Mouse (Mus musculus) kidney, postnatal 0 days (tissue): ENCODE measurements around the gene Dus2. TPM values are rescaled to one million over a fixed set of nuclear protein-coding genes. Genes with fewer than 3 reads are reported as not detected.

ENCODE experiments used
- ATAC-seq: fragments of 200-750 bp; cut with Nextera tagmentation; replicated peaks from 2 replicates; pipeline ENCODE4 v1.8.0; 2017; ENCODE audit warnings: low read depth, moderate number of reproducible peaks, moderate TSS enrichment, moderate library complexity; ENCODE audit not compliant: low FRiP score
- DNase-seq: peaks from one replicate; pipeline ENCODE4 v3.0.0-alpha.2; 2016; ENCODE audit warnings: low spot score
- H3K27ac ChIP-seq: fragments of 300-500 bp; sonication (generic); 2 replicates; pipeline ENCODE4 v1.5.1; 2014; ENCODE audit warnings: mild to moderate bottlenecking
- H3K27me3 ChIP-seq: fragments of 300-500 bp; sonication (generic); 2 replicates; pipeline ENCODE4 v1.6.1; 2014; ENCODE audit warnings: low read length, mixed read lengths; ENCODE audit not compliant: insufficient read depth
- H3K36me3 ChIP-seq: fragments of 300-500 bp; sonication (generic); 2 replicates; pipeline ENCODE4 v1.6.1; 2014; ENCODE audit warnings: low read length, mixed read lengths; ENCODE audit not compliant: insufficient read depth
- H3K4me1 ChIP-seq: fragments of 300-500 bp; sonication (generic); replicated peaks from 2 replicates; pipeline ENCODE4 v1.6.1; 2014; ENCODE audit warnings: antibody characterized with exemption, low read length, mixed read lengths; ENCODE audit not compliant: insufficient read depth
- H3K4me2 ChIP-seq: fragments of 300-500 bp; sonication (generic); 2 replicates; pipeline ENCODE4 v1.6.1; 2014; ENCODE audit warnings: mild to moderate bottlenecking, low read length, moderate library complexity, mixed read lengths
- H3K4me3 ChIP-seq: fragments of 300-500 bp; sonication (generic); replicated peaks from 2 replicates; pipeline ENCODE4 v1.5.1; 2014; ENCODE audit warnings: low read depth, low read length
- H3K9ac ChIP-seq: fragments of 300-500 bp; sonication (generic); 2 replicates; pipeline ENCODE4 v1.6.1; 2014; ENCODE audit warnings: low read depth, low read length
- H3K9me3 ChIP-seq: fragments of 300-500 bp; sonication (generic); replicated peaks from 2 replicates; pipeline ENCODE4 v1.6.1; 2016; ENCODE audit warnings: low read length, inconsistent platforms, mixed read lengths
- CTCF ChIP-seq: IDR thresholded peaks from 2 replicates; pipeline ENCODE4 v1.5.1; 2016; ENCODE audit warnings: antibody characterized with exemption, low read depth, mild to moderate bottlenecking, moderate library complexity
- WGBS: fragments of 180-500 bp; shearing (Covaris S2); extraction: QIAGEN DNeasy Blood & Tissue Kit; methylation state at CpG from one replicate; pipeline ENCODE4 v1.1.7; 2014; 5-methylcytosine and 5-hydroxymethylcytosine counted together
- polyA plus RNA-seq: library from polyadenylated mRNA; unstranded; fragments of >200 nt; fragmentation: Nextera tagmentation; extraction: Ambion mirVana; gene quantifications from 2 replicates; pipeline ENCODE4 v1.2.1, GENCODE M21; 2015

Gene Dus2
- polyA plus RNA-seq, 1 experiment from 2014 or later: 11.7 TPM

- Histone ChIP-seq H3K9ac (no peak overlapping the region), H3K27me3 (no peaks in the 10 kb centered on the region), H3K27ac (no peak overlapping the region), H3K9me3 (no peaks in the 10 kb centered on the region), H3K4me1 (no peaks in the 10 kb centered on the region), H3K36me3 (0 out of 2 replicates have a peak, but pooled peaks cover 14% of the 10 kb centered on the region), H3K4me3 (no peak overlapping the region), H3K4me2 (no peak overlapping the region)
- 91% methylated on average over 4 of the region's 4 CpGs for WGBS
- no peak for ATAC-seq
- TF ChIP-seq CTCF: no peak
- no peak for DNase-seq
Measured at GRCm38 (mm10) chr8:105956556-105956955, 34.6 kb upstream of the Dus2 start.

GRCm38 (mm10) chr8:105957813-105958212, 33.3 kb upstream of the Dus2 start:
- Histone ChIP-seq H3K9me3 (no peaks in the 10 kb centered on the region), H3K4me2 (no peak overlapping the region), H3K4me1 (no peaks in the 10 kb centered on the region), H3K27me3 (no peaks in the 10 kb centered on the region), H3K9ac (no peak overlapping the region), H3K36me3 (0 out of 2 replicates have a peak, but pooled peaks cover 12% of the 10 kb centered on the region), H3K27ac (no peak overlapping the region), H3K4me3 (no peak overlapping the region)
- DNase-seq (peak; percentile 45), ATAC-seq (no peak)
- 57% methylated on average over 3 of the region's 4 CpGs for WGBS
- peak; percentile 45; the same call in 1 of the 2 replicates for TF ChIP-seq CTCF

DNA sequence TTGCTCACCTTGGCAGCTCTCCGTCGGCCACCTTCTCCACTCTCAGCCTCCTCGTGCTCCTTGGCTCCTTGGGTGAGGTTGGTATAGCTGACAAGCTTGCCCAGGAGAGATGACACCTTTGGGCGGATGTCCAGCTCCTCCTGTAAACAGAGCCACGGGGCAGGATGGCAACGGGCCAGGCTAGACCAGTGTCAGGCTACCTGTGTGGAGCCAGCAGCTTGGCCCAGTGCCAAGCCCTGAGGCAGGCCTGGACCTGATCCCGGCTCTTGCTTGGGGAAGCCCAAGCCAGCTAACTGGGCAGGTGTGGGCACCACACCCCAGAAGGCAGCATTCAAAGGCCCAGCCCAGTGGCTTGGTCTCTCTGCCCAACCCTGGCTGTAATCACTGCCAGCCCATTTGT, 31.8 kb upstream of the Dus2 start:
- 70% methylated on average over 7 of the region's 7 CpGs for WGBS
- 0 out of 2 replicates have a peak, but pooled peaks cover 8% of the 10 kb centered on the region for H3K36me3 ChIP-seq
- peaks cover under 1% of the 10 kb centered on the region for H3K4me1 ChIP-seq
- TF ChIP-seq CTCF: no peak
- no peak overlapping the region for H3K4me2 ChIP-seq
- DNase-seq: no peak
- ATAC-seq: peak; percentile 36
- H3K9ac ChIP-seq: no peak overlapping the region
- H3K4me3 ChIP-seq: no peak overlapping the region
- no peak overlapping the region for H3K27ac ChIP-seq
- H3K9me3 ChIP-seq: no peaks in the 10 kb centered on the region
- H3K27me3 ChIP-seq: no peaks in the 10 kb centered on the region

DNA sequence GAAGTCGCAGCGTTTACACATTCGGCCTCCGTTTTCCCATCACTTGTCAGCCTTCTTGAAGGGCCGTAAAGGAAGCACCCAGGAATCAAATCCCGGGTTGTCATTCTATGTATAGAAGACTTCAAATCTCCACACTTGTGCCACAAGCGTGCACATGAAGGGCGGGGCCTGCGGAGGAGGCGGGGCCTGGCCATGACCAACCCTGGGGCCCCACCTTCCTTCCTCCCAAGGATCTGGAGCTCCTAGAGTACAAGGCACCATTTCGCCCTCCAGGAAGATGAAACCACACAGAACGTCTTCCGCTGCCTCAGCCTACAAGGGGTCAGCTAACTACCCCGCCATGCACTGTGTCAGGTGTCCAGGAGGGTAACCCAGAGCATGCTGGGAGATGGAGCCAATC, 30.0 kb upstream of the Dus2 start:
- no peak for TF ChIP-seq CTCF
- DNase-seq: no peak
- Histone ChIP-seq H3K9ac (no peak overlapping the region), H3K27me3 (no peaks in the 10 kb centered on the region), H3K27ac (no peak overlapping the region), H3K36me3 (0 out of 2 replicates have a peak, but pooled peaks cover 2% of the 10 kb centered on the region), H3K4me3 (no peak overlapping the region), H3K4me2 (no peak overlapping the region), H3K9me3 (no peaks in the 10 kb centered on the region), H3K4me1 (peaks cover 12% of the 10 kb centered on the region)
- no peak for ATAC-seq
- 79% methylated on average over 14 of the region's 14 CpGs for WGBS

DNA sequence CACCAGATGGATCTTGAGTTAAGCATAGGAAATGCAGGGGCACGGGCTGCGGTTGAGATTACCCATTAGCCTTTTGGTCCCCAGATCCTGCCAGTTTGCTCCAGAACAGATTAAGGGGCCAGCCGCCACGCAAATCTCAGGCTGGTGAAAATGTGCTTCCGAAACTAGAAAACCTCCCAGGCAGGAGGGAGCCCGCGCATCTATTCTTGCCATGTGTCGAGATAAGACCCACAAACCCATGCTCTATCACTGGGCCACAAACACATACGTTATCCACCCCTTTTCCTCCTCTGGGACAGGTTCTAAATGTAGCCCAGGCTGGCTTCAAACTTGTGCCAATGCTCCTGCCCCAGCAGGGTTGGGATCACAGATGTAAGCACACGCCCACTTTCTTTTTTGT, 29.6 kb upstream of the Dus2 start:
- no peak for TF ChIP-seq CTCF

GRCm38 (mm10) chr8:105964506-105965265, 26.5 kb upstream of the Dus2 start:
- Histone ChIP-seq H3K9me3 (no peaks in the 10 kb centered on the region), H3K27ac (no peak overlapping the region), H3K4me3 (peak overlapping the region; percentile 85), H3K4me2 (peak overlapping the region; percentile 87), H3K9ac (peak overlapping the region; percentile 89), H3K27me3 (no peaks in the 10 kb centered on the region), H3K4me1 (peaks cover 20% of the 10 kb centered on the region), H3K36me3 (no peaks in the 10 kb centered on the region)
- WGBS: 51% methylated on average over 12 of the region's 12 CpGs
- DNase-seq: no peak
- no peak for TF ChIP-seq CTCF
- no peak for ATAC-seq

More for the DNA sequence above, 29.6 kb upstream of the Dus2 start:
- DNase-seq: no peak
- no peaks in the 10 kb centered on the region for H3K9me3 ChIP-seq
- H3K27me3 ChIP-seq: no peaks in the 10 kb centered on the region
- no peak overlapping the region for H3K4me3 ChIP-seq
- peaks cover 13% of the 10 kb centered on the region for H3K4me1 ChIP-seq
- 0 out of 2 replicates have a peak, but pooled peaks cover 2% of the 10 kb centered on the region for H3K36me3 ChIP-seq
- no peak for ATAC-seq
- no peak overlapping the region for H3K9ac ChIP-seq
- 90% methylated on average over 10 of the region's 10 CpGs for WGBS
- no peak overlapping the region for H3K27ac ChIP-seq
- no peak overlapping the region for H3K4me2 ChIP-seq
